Mouse (Mus musculus): ENCODE data around the gene Gm17018. TPM values are rescaled to one million over a fixed set of nuclear protein-coding genes. Genes with fewer than 3 reads are reported as not detected.

The Gm17018 gene
- total RNA-seq (2014; fragmentation: Nextera tagmentation) (27.1 and 50.2 TPM in 2 replicates), total RNA-seq (2017) (31.8 and 42.4 TPM in 2 replicates)

DNA sequence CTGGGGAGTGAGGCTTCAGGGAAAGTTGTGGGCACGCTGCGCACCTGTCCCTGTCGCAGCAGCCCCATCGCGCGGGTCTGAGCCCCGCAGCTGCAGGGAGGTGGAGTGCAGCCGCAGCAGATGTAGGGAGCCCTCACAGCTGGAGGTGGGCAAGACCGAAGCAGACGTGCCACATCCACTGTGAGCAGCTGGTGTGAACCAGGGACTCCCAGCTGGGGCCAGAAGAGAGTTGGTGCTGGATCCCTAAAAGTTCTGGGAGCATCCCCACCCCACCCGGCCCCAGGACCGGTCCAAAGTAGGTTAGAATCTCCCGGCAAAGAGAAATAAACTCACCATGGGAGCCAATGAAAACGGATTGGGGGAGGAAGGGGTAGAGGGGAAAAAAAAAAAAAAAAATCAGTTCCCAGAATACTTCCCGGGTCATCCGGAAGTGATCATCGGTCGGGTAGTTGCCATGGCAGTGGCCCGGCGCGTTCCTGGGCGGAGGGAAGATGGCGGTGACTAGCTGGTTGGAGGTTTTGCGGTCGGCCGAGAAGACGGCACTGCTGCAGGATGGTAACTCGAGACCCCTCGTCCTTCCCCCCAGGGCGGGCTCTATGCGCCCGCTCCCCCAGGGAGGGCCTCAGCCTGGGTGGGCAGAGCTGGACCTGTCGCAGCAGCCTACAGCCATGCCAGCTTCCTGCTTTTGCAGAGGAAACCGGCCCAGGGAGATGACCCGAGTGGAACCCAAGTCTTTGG is at the start of gene Gm17018, which contains the start of gene Poll:
Gene Gm17018 (plus strand): TSS at position 463 of the 738 bp plus-strand sequence.
Gene Poll (minus strand): TSS at position 379 of the 738 bp plus-strand sequence.
- peak; percentile 76 for ATAC-seq (replicated peaks; ENCODE audit: poor library complexity, severe bottlenecking)

DNA sequence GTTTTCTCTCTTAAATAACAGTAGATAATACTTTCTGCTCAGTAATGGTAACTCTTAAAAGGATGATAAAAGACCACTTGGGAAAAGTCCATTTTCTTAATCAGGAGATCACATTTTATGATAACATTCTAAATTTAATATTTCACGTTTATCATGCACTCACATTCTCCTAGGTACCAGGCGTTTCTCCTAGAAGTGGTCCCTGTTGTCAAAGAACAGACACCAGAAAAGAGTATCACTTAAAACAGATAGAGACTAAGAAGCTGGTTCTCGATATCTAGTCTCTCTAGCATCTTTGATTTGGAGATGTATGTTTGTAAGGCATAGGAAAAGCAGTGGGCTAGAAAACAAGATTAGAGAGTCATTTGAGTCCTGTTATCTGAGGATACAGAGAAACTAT is 49.7 kb upstream of the Gm17018 start:
- ATAC-seq (replicated peaks; ENCODE audit: poor library complexity, severe bottlenecking), result no peak

DNA sequence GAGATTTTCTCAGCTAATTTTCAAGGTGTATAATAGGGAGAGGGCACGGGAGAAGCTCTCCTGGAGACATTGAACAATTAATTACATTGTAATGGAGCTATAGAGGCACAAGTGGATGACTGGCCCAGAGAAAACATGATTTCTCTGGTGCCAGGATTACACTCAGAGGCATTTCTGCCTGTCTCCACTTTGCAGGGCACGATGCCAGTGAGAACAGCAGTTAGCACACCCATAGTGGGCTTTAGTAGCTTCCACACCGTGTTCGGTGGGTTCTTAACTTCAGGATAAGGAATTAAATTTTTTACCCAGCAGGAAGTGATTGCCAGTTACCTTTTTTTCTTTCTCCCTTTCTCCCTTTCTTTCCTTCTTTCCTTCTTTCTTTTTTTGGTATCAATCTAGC is 49.0 kb upstream of the Gm17018 start:
- no peak for ATAC-seq (replicated peaks; ENCODE audit: poor library complexity, severe bottlenecking)

DNA sequence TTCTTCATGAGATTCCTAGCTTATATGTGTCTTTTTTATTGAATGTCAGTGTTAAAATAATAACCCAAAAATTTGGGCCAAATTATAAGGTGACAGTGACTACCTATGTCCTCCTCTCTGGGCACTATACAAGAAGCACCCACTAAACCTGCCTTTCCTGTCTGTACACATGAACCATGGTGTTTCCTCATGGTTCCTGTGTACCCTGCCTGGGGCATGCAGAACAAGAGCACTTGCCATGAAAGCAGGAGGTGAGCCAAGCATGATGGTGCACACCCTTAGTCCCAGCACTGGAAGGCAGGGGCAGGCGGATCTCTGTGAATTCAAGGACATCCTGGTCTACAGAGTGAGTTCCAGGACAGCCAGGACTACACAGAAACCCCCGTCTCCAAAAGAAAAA is 45.1 kb upstream of the Gm17018 start:
- no peak for ATAC-seq (replicated peaks; ENCODE audit: poor library complexity, severe bottlenecking)

DNA sequence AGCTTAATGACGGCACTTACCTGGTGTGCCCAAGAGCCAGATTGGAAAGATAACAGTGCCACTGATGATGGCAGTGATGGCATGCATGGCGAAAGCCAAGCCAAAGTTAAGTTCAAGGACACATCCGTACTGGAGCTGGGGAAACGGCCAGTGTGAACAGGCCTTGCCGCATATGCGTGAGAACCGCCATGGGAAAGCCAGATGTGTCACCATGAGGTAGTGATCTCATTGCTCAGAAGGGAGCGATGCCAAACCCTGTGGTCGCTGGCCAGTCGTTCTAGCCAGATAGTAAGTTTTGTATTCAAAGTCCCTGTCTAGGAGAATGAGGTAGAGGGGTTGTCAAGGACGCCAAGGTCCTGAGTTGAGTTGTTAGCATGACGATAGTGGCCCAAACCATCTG is 44.2 kb upstream of the Gm17018 start:
- no peak for ATAC-seq (replicated peaks; ENCODE audit: poor library complexity, severe bottlenecking)

DNA sequence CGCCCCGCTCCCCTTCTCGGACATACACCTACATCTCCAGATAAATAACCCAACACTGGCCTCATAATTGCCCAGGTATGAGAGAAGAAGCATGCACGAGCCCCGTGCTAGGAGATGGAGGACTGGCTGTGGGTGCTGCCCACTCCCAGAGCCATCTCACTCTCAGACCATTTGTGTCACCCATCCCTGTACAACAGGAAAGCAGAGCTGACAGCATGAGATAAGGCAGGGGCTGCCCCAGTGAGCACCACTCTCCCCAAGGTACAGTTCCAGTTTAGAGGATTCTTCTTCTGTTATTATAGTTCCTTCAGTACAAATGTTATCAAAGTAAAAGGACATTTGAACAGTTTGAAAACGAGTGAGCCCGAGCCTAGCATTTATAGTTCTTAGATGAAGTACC is 33.0 kb upstream of the Gm17018 start:
- ATAC-seq (replicated peaks; ENCODE audit: poor library complexity, severe bottlenecking), result no peak

DNA sequence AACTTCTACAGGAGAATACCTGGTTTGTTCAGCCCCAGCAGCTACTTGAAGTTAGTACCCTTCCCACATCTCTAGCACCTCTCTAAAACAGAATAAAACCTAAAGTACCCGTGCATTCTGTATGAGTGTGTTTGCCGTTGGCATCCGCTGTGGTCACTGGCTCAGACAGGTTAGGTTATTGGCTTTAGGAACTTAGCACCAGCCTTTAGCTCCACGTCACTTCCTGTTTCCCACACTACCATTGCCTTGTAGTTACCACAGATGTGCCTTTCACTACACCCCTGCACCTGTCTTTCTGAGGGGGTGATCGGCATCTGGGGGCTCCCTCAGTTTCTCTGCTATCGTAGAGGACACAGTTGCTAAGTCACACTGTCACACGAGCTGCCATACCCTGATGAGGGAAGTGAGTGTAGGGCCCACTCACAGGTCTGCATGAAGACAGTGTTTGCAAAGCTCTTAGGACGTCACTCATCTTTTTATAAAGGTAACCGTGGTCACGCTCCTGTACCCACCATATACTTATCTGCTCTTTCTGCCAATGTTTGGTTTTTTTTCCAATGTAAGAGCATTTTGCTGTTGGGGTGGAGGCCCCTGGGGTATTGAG is 32.4 kb upstream of the Gm17018 start:
- peak; percentile 45 for ATAC-seq (replicated peaks; ENCODE audit: poor library complexity, severe bottlenecking)

DNA sequence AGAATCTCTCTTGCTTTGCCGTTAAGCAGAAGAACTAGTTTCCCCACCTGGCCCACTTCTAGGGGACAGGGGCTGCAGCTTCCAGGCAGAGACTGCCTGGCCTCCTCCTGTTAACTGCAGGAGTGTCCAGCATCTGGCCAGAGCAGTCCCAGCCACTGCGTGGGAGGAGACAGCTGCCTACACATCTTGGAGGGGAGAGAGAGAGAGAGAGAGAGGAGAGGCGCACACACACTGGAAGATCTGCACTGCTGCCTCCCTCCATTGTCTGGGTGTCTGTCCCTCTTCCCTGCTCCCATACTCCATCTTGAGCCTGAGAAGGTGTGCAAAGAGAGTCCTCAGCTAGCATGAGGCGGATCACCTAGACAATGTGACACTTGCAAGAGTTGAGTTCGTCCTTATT is 31.1 kb upstream of the Gm17018 start:
- ATAC-seq (replicated peaks; ENCODE audit: poor library complexity, severe bottlenecking), result no peak

DNA sequence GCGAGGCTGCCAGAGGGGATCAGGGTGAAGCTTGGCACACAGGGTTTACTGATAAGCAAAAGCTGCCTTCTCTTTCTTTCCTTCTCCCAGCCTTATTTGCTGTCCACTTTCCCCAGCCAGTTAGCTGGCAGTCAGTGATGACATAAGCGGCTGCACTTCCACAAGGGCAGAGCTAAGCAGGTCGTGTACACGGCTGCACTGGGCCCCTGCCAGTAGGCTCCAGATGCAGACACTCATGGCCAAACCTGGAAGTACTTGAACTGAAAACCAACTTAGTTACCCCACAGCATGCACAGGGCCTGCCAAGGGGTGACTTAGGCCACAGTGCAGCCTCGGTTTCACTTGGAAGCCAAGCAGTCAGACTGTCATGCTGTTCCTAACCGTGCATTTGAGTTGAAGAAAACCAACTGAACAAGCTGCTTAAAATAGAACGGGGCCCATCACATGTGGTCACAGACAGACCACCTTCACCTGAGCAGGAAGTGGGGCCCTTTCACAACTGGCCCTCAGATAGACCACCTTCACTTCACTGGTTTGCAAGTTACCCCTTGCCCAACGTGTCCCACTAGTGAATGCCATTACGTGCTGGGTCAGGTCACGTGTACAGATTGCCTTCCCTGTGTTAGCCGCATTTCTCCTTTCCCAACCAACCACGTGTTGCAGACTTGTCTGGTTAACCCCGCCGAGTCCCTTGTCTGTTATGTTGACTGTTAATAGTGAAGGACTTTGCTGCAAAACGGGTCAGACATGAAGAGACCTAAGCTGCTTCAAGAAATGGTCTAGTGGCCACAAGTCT is 30.0 kb upstream of the Gm17018 start:
- peak; percentile 70 for ATAC-seq (replicated peaks; ENCODE audit: poor library complexity, severe bottlenecking)

DNA sequence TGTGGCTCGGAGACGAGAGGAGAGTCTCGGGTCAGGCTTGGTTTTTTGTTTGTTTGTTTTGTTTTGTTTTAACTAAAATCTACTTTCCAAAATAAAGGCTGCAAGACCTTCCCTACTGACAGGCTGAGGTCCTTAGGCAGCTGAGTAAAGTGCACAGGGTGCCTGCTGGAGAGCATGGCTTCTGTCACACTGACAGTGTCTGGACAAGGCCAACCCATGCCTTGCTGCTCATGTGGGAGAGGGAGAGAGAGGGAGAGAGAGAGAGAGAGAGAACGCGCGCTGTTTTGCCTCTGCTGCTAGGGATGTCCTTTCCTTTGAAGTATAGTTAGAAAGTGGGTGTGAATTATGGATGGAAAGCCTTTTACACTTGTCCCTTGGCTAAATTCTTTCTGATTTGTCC is 28.9 kb upstream of the Gm17018 start:
- ATAC-seq (replicated peaks; ENCODE audit: poor library complexity, severe bottlenecking), result no peak

DNA sequence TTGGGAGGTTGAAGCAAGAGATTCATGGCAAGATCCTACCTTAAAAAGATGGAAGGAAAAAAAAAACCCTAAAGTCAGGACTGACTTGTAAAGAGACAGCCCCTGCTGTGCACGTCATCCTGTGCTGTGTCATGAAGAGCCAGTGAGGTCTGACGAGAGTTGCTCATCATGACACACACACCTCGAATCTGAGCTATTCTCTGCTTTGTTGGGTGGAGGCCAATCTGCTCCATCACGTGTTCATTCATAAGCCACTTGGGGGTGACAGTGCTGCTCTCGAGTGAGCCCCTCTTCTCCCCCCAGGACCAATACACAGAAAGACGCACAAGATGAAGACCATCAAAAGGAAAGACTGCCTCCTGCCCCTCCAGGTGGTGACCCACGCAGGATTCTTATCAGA is 26.8 kb upstream of the Gm17018 start:
- no peak for ATAC-seq (replicated peaks; ENCODE audit: poor library complexity, severe bottlenecking)

DNA sequence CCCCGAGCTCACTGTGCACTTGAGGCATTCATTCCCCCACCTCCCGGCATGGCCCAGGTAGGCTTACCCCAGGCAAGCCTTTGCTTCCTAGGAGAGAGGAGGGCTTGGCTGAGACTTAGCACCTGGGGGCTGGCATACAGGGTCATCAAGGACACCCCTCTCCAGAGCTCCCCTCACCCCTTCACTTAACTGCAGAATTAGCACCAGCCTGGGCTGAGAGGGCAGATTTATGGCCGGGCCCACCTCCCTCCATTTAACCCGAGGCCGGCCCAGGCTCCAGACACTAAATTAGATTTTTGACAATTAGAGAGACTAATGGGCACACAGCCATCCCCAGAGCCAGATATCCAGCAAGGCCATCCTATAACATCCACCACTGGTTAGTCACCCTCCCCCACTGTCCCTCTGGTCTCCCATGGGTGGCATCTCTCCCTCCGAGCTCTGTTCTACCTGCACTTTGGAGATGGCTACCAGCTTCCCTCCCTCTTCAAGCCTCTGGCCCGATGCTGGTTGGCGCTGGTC is 25.1 kb upstream of the Gm17018 start:
- no peak for ATAC-seq (replicated peaks; ENCODE audit: poor library complexity, severe bottlenecking)

DNA sequence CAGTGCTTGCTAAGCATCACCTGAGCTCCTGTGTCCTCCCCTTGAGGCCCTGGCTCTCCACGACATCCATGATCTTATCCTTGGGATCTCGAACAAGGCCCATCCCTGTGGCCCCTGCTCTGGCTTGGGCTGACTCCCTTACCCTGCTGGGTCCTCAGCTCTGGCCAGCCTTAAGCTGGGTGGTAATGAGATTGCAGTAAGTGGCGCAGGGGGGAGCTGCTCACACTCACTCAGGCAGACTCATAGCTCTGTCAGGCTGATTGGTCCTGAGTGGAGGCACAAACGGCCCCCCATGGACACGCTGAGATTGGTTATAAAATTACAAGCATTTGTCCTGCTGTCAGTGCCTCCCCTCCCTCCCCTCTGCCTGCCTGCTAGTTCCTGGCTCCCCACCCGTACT is 24.5 kb upstream of the Gm17018 start:
- ATAC-seq (replicated peaks; ENCODE audit: poor library complexity, severe bottlenecking), result no peak

DNA sequence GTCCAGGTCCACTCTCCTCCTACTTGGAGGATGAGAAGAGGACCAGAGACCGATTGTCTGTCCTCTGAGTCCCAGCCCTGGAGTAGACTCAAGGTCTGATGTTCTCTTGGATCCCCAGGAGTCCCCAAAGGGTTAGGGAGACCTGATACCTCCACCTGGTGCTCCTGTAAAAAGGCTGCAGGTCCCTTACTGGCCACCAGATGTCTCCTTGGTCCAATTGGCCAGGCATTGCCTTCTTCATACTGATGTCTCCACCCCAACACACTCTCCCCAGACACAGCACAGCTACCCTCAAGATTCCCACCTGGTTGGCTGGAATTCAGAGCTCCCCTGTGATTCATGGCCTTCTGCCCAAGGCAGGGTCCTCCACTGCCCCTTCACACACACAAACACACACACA is 22.9 kb upstream of the Gm17018 start:
- peak; percentile 57 for ATAC-seq (replicated peaks; ENCODE audit: poor library complexity, severe bottlenecking)

DNA sequence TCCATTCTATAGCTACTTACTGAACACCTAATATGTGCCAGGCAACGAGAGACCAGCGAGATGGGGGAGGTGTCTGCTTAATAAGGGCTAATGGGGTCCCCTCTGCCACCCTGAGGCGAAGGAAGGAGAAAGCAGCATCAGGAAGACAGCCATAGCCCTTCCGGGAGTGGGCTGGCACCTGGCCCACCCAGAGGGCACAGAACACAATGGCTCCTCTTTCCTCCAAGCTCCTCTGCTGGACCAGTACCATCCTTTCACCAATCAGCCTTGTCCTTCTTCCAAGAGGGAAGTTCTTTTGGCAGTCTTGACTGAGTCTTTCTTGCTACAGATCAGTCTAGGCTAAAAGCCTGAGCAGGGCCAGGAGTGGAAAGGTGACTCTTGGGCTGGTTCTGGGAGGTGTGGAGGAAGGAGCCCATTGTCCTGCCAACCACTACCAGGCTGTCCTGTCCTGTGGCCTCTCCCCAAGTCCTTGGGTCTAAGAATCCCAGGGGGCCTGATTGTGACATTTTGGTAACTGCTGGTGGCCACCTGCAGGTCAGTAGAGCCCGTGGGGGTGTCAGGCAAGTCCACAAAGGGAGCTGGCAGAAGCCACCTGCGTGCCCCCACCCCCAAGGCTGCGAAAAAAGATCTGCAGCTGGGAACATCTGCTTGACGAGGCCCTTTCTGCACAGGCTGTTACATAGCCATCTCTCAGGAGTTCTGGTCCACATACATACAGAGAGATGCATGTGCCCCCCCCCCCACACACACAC is 19.6 kb upstream of the Gm17018 start:
- ATAC-seq (replicated peaks; ENCODE audit: poor library complexity, severe bottlenecking), result no peak

DNA sequence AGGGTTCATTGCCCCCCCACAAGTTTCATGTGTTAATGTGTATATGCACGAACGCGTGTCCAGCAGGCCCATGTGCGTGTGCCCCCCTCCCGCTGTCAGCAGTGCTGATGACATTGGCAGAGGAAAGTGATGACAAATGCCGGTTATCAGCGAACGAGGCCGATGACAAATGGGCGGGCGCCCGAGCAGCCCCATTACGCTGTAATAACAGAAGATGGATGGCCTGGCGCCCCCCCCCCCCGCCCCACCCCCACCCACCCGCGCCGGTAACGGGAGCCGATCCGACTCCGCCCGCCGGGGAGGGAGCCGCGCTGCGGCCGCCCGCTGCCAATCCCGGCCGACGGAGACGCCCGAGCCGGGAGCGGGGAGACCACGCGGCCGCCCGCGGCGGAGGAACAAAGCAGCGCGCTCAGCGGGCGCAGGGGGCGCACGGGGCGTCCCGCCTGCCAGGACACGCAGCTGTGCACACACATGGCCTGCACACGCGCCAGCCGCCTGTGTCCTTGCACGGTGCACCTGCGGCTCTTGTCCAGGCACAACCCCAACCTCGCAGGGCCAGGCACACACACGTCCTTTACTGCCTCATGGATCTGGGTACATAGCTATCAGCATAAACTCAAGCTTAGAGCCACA is 18.9 kb upstream of the Gm17018 start:
- peak; percentile 41 for ATAC-seq (replicated peaks; ENCODE audit: poor library complexity, severe bottlenecking)

DNA sequence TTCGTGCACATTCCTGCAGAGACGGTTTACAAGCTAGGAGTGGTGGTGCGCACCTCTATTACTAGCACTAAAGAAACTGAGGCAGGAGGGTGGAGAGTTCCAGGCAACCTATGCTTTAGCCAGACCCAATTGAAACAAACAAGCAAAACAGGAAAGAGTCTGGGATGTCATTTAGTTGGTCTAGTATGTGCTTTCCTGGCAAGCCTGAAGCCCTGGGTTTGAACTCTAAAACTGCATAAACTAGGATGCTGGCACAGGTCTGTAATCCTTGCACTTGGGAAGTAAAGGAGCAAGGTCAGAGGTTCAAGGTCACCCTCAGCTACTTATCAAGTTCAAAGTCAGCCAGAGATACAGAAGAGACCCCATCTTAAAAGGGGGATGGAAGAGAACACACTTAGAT is 18.4 kb upstream of the Gm17018 start:
- no peak for ATAC-seq (replicated peaks; ENCODE audit: poor library complexity, severe bottlenecking)

DNA sequence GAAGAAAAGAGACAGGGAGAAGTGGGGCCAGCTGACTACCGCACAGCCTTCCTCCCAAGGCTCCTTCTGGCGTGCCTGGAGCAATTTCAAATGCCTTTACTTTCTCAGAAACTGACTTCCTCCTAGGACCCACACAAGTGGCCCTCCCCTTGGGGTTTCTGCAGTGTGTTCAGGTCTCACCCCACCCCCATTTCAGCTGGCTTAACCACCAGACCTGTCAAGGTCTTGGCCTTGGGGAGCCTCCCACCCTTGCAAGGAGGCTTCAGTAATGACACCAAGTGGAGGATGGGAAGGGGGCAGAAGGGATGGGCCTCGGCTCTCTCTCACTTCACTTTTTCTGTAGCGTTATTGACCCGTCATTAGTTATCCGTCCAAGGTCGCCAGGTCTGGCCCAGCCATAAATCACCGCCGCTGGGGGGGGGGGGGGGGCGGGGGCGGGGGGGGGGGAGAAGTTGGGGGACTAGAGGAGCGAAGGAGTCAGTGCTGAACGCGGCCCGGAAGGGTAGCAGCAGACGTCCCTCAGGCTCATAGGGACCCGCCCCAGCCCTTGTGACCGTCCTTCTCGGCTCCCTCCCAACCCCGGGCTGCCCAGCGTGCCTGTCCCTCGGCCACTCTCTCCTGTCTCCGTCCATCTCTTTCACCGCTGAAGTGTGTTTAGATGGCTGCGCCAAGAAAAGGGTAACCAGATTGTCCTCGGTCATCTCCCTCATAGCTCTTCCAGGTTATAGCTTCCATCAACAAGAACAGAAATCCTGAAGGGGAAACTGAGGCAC is 16.1 kb upstream of the Gm17018 start:
- peak; percentile 71 for ATAC-seq (replicated peaks; ENCODE audit: poor library complexity, severe bottlenecking)

DNA sequence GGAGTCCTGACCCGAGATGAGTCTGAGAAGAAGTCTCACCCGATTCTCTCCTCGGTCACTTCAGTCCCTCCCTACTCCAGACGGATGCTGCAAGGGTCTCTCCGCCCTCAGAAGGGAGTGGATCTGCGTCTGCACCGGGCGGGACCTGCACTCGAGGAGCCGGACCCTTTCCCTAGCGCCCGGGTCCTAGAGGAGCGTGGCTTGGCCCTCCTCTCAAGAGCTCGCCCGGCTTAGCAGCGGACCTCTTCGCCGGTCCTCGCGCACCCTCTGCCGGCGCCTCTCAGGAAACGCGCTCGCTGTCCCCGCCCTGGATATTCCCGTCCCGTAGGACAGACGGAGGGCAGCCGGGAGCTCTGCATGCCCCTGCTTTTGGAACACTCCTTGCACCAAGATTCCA is 15.5 kb upstream of the Gm17018 start:
- peak; percentile 73 for ATAC-seq (replicated peaks; ENCODE audit: poor library complexity, severe bottlenecking)
